Mouse (Mus musculus) neural tube, embryonic 12.5 days (tissue): ENCODE measurements at regions not wholly inside any gene's neighbourhood (a gene's known extent, or its start where the extent isn't known, plus 50 kb on each side); places are given as distances from the start of the nearest gene placed in this dataset.
"Not testable (repeated sequence)": the region's sequence is repeated elsewhere in the genome, so short reads cannot be mapped to it uniquely, and the experiment has no call there.

Source experiments
- ATAC-seq: fragments of 200-750 bp; cut with Nextera tagmentation; 2 replicates; pipeline ENCODE4 v1.8.0; 2017; ENCODE audit warnings: low read depth, mild to moderate bottlenecking, moderate TSS enrichment, moderate library complexity; ENCODE audit not compliant: low FRiP score
- H3K27ac ChIP-seq: fragments of 300-500 bp; sonication (generic); 2 replicates; pipeline ENCODE4 v1.5.1; 2016
- H3K27me3 ChIP-seq: fragments of 300-500 bp; sonication (generic); replicated peaks from 2 replicates; pipeline ENCODE4 v1.6.1; 2016; ENCODE audit warnings: mild to moderate bottlenecking
- H3K36me3 ChIP-seq: fragments of 300-500 bp; sonication (generic); 2 replicates; pipeline ENCODE4 v1.6.1; 2016; ENCODE audit warnings: mild to moderate bottlenecking
- H3K4me1 ChIP-seq: fragments of 300-500 bp; sonication (generic); 2 replicates; pipeline ENCODE4 v1.6.1; 2016
- H3K4me2 ChIP-seq: fragments of 300-500 bp; sonication (generic); replicated peaks from 2 replicates; pipeline ENCODE4 v1.6.1; 2016; ENCODE audit warnings: mild to moderate bottlenecking
- H3K4me3 ChIP-seq: fragments of 300-500 bp; sonication (generic); 2 replicates; pipeline ENCODE4 v1.5.1; 2016
- H3K9ac ChIP-seq: fragments of 300-500 bp; sonication (generic); 2 replicates; pipeline ENCODE4 v1.6.1; 2016; ENCODE audit warnings: mild to moderate bottlenecking
- H3K9me3 ChIP-seq: fragments of 300-500 bp; sonication (generic); 2 replicates; pipeline ENCODE4 v1.6.1; 2016; ENCODE audit warnings: mild to moderate bottlenecking
- WGBS: fragments of 180-500 bp; shearing (Covaris S2); methylation state at CpG from one replicate; pipeline ENCODE4 v1.1.7; 2016; 5-methylcytosine and 5-hydroxymethylcytosine counted together

- not testable (repeated sequence) for H3K4me3 ChIP-seq, H3K4me1 ChIP-seq, H3K9ac ChIP-seq, H3K27ac ChIP-seq, H3K27me3 ChIP-seq, H3K36me3 ChIP-seq, ATAC-seq, H3K4me2 ChIP-seq
- WGBS, result 35% methylated on average over 6 of the region's 6 CpGs
- H3K9me3 ChIP-seq, result peaks cover 42% of the 10 kb centered on the region
Measured at GRCm38 (mm10) chr3:3302657-3303056, 2447.9 kb upstream of the Gm8797 start.

- no peak for ATAC-seq
- 65% methylated on average over 14 of the region's 14 CpGs for WGBS
- Histone ChIP-seq H3K4me1 (no peaks in the 10 kb centered on the region), H3K4me3 (no peak overlapping the region), H3K36me3 (no peaks in the 10 kb centered on the region), H3K4me2 (peak overlapping the region; percentile 12; the same call in 1 of the 2 replicates), H3K27me3 (no peaks in the 10 kb centered on the region), H3K9me3 (peaks cover 27% of the 10 kb centered on the region; the same call in 1 of the 2 replicates), H3K27ac (no peak overlapping the region), H3K9ac (no peak overlapping the region)
Measured at GRCm38 (mm10) chr3:3308461-3308860, 2442.1 kb upstream of the Gm8797 start.

- Histone ChIP-seq H3K27ac (no peak overlapping the region), H3K27me3 (no peaks in the 10 kb centered on the region), H3K36me3 (no peaks in the 10 kb centered on the region), H3K9ac (no peak overlapping the region), H3K4me1 (no peaks in the 10 kb centered on the region), H3K4me3 (no peak overlapping the region), H3K9me3 (peaks cover 27% of the 10 kb centered on the region; the same call in 1 of the 2 replicates), H3K4me2 (peak overlapping the region; percentile 12; the same call in 1 of the 2 replicates)
- ATAC-seq, result no peak
- WGBS, result 66% methylated on average over 18 of the region's 18 CpGs
Measured at GRCm38 (mm10) chr3:3308996-3309395, 2441.6 kb upstream of the Gm8797 start.

GRCm38 (mm10) chr3:3310811-3311210 is 2439.8 kb upstream of the Gm8797 start:
- ATAC-seq, result no peak
- no peak overlapping the region for H3K4me2 ChIP-seq
- H3K4me3 ChIP-seq, result no peak overlapping the region
- H3K9ac ChIP-seq, result no peak overlapping the region
- no peaks in the 10 kb centered on the region for H3K27me3 ChIP-seq
- 45% methylated on average over 1 of the region's 1 CpGs for WGBS
- no peaks in the 10 kb centered on the region for H3K36me3 ChIP-seq
- H3K4me1 ChIP-seq, result no peaks in the 10 kb centered on the region
- H3K27ac ChIP-seq, result no peak overlapping the region
- peaks cover 18% of the 10 kb centered on the region; the same call in 1 of the 2 replicates for H3K9me3 ChIP-seq

GRCm38 (mm10) chr3:3349634-3350033 is 2401.0 kb upstream of the Gm8797 start:
- Histone ChIP-seq H3K4me2 (no peak overlapping the region), H3K9me3 (peaks cover 20% of the 10 kb centered on the region; the same call in 1 of the 2 replicates), H3K9ac (no peak overlapping the region), H3K4me3 (no peak overlapping the region), H3K36me3 (no peaks in the 10 kb centered on the region), H3K27ac (no peak overlapping the region), H3K4me1 (no peaks in the 10 kb centered on the region), H3K27me3 (no peaks in the 10 kb centered on the region)
- no peak for ATAC-seq
- 46% methylated on average over 5 of the region's 5 CpGs for WGBS

GRCm38 (mm10) chr3:3370859-3371258 is 2379.7 kb upstream of the Gm8797 start:
- H3K4me2 ChIP-seq, H3K4me3 ChIP-seq, ATAC-seq, H3K27ac ChIP-seq, H3K9ac ChIP-seq, H3K4me1 ChIP-seq, H3K9me3 ChIP-seq, H3K36me3 ChIP-seq, H3K27me3 ChIP-seq: not testable (repeated sequence)

GRCm38 (mm10) chr3:3388056-3388770 is 2362.4 kb upstream of the Gm8797 start:
- WGBS, result 37% methylated on average over 3 of the region's 3 CpGs
- H3K27me3 ChIP-seq, result no peaks in the 10 kb centered on the region
- no peaks in the 10 kb centered on the region for H3K9me3 ChIP-seq
- H3K9ac ChIP-seq, result no peak overlapping the region
- no peaks in the 10 kb centered on the region for H3K36me3 ChIP-seq
- H3K4me2 ChIP-seq, result no peak overlapping the region
- no peak overlapping the region for H3K4me3 ChIP-seq
- H3K4me1 ChIP-seq, result no peaks in the 10 kb centered on the region
- H3K27ac ChIP-seq, result no peak overlapping the region
- ATAC-seq, result peak; percentile 65; the same call in 1 of the 2 replicates
